Mouse (Mus musculus) lung, postnatal 14 days (tissue): Measurements from ENCODE around the gene Sh3pxd2a.
A peak's percentile ranks its signal among the peaks of the same experiment; 100 is the strongest.

Experiments used
- DNase-seq: peaks from one replicate; pipeline ENCODE4 v3.0.0; 2021

The Sh3pxd2a gene

GRCm38 (mm10) chr19:47367271-47367879 is 96.8 kb downstream of the Sh3pxd2a start:
- DNase-seq = no peak

GRCm38 (mm10) chr19:47366576-47366975 is 97.6 kb downstream of the Sh3pxd2a start:
- DNase-seq = no peak

- DNase-seq = no peak
Observed at GRCm38 (mm10) chr19:47363086-47363668, 101.0 kb downstream of the Sh3pxd2a start.

- DNase-seq = no peak
Observed at GRCm38 (mm10) chr19:47360921-47361320, 103.3 kb downstream of the Sh3pxd2a start.

GRCm38 (mm10) chr19:47360017-47360416 is 104.2 kb downstream of the Sh3pxd2a start:
- DNase-seq = no peak

- DNase-seq = peak; percentile 33
Observed at GRCm38 (mm10) chr19:47359166-47359931, 104.9 kb downstream of the Sh3pxd2a start.

- DNase-seq = no peak
Observed at GRCm38 (mm10) chr19:47357297-47357696, 106.9 kb downstream of the Sh3pxd2a start.

- DNase-seq = peak; percentile 89
Observed at GRCm38 (mm10) chr19:47356188-47356857, 107.9 kb downstream of the Sh3pxd2a start.

GRCm38 (mm10) chr19:47354456-47354855 is 109.7 kb downstream of the Sh3pxd2a start:
- no peak for DNase-seq

GRCm38 (mm10) chr19:47349043-47349442 is 115.2 kb downstream of the Sh3pxd2a start:
- DNase-seq = no peak

- DNase-seq = no peak
Observed at GRCm38 (mm10) chr19:47348395-47349016, 115.7 kb downstream of the Sh3pxd2a start.

- DNase-seq = no peak
Observed at GRCm38 (mm10) chr19:47347021-47347643, 117.1 kb downstream of the Sh3pxd2a start.

GRCm38 (mm10) chr19:47346606-47347005 is 117.6 kb downstream of the Sh3pxd2a start:
- no peak for DNase-seq

GRCm38 (mm10) chr19:47345851-47346568 is 118.2 kb downstream of the Sh3pxd2a start:
- peak; percentile 37 for DNase-seq

- DNase-seq = no peak
Observed at GRCm38 (mm10) chr19:47343422-47343821, 120.8 kb downstream of the Sh3pxd2a start.

- peak; percentile 86 for DNase-seq
Observed at GRCm38 (mm10) chr19:47339165-47339564, 125.0 kb downstream of the Sh3pxd2a start.

- peak; percentile 40 for DNase-seq
Observed at GRCm38 (mm10) chr19:47338396-47339164, 125.6 kb downstream of the Sh3pxd2a start.

- DNase-seq = peak; percentile 96
Observed at GRCm38 (mm10) chr19:47337743-47338142, 126.5 kb downstream of the Sh3pxd2a start.

- DNase-seq = no peak
Observed at GRCm38 (mm10) chr19:47337191-47337590, 127.0 kb downstream of the Sh3pxd2a start.

GRCm38 (mm10) chr19:47335262-47335661 is 128.9 kb downstream of the Sh3pxd2a start:
- DNase-seq = no peak

GRCm38 (mm10) chr19:47334713-47335112 is 129.5 kb downstream of the Sh3pxd2a start:
- peak; percentile 51 for DNase-seq
